ENCODE assay signal across 13 mouse cellular contexts in genomic region chr6:85224442-85224891, GRCm38 (mm10). TPM values are rescaled to one million over a fixed set of nuclear protein-coding genes. Genes with fewer than 3 reads are reported as not detected.
DNase-seq lines count a peak whose midpoint lies in the region; ATAC-seq and TF ChIP-seq lines count a peak whose summit lies in the region.
"Had no signal": no experiment of that assay in that cellular context is flagged by ENCODE, and none has a peak within 500 bp of the region (broad histone marks: within the 10 kb centered on the region; RNA-seq: fewer than 3 reads in every experiment).

No protein-coding gene starts in this region.

- TF ChIP-seq POLR2A in cerebellum, adult 2 months (IDR thresholded peaks at IDR 0.05; ENCODE audit: borderline replicate concordance, insufficient read depth, low read length) = no peak

- H3K9me3 ChIP-seq in intestine, embryonic 15.5 days = no peaks in the 10 kb centered on the region

- H3K4me2 ChIP-seq in intestine, embryonic 15.5 days (replicated peaks) = no peak overlapping the region

- no peak overlapping the region for H3K9ac ChIP-seq in intestine, embryonic 15.5 days

- no peak for ATAC-seq in intestine, embryonic 15.5 days
- ATAC-seq: midbrain, embryonic 16.5 days had no signal

- H3K27me3 ChIP-seq in cerebellum, adult 2 months (ENCODE audit: control insufficient read depth, insufficient read depth, low read length) = no peaks in the 10 kb centered on the region
- no peaks in the 10 kb centered on the region for H3K27me3 ChIP-seq in intestine, embryonic 15.5 days (replicated peaks)

- no peak overlapping the region for H3K27ac ChIP-seq in cerebellum, adult 2 months (ENCODE audit: insufficient read depth, low read length)
- H3K27ac ChIP-seq in intestine, embryonic 15.5 days = no peak overlapping the region
- H3K27ac ChIP-seq: kidney, postnatal 0 days had no signal

- peak; percentile 83 for DNase-seq in adrenal gland, postnatal 10 days
- no peak for DNase-seq in adrenal gland, postnatal 4 days (ENCODE audit: low spot score in 2 of 2)
- peak; percentile 47 for DNase-seq in 3T3-L1 (ENCODE audit: low read depth, low spot score)
- DNase-seq in cerebellum, adult 2 months = peak; percentile 53 to 77
- peak; percentile 88 for DNase-seq in gonadal fat pad, adult 2 months (ENCODE audit: low read depth)
- DNase-seq in spleen, postnatal 36 days (ENCODE audit: low spot score in 2 of 2) = no peak
- DNase-seq in left cerebral cortex, adult 8-10 months (ENCODE audit: low spot score in 2 of 2) = no peak
- DNase-seq: heart, adult 18-20 months had no signal

- no peak overlapping the region for H3K4me3 ChIP-seq in cerebellum, adult 2 months (replicated peaks; ENCODE audit: insufficient read depth, low read depth, low read length)
- no peak overlapping the region for H3K4me3 ChIP-seq in intestine, embryonic 15.5 days (replicated peaks)

- H3K36me3 ChIP-seq in intestine, embryonic 15.5 days = no peaks in the 10 kb centered on the region

- 26% methylated on average over 15 of the region's 15 CpGs for WGBS in cerebellum, adult 2 months
- WGBS in intestine, embryonic 15.5 days = 65% methylated on average over 15 of the region's 15 CpGs

- H3K4me1 ChIP-seq in cerebellum, adult 2 months (ENCODE audit: control insufficient read depth, insufficient read depth, low read length) = peaks cover 25% of the 10 kb centered on the region
- H3K4me1 ChIP-seq in intestine, embryonic 15.5 days (replicated peaks) = peaks cover 2% of the 10 kb centered on the region; the same call in 1 of the 2 replicates

- TF ChIP-seq CTCF in cerebellum, adult 2 months (IDR thresholded peaks at IDR 0.05; ENCODE audit: borderline replicate concordance, insufficient read depth, low read depth, low read length) = no peak

RNA-seq across cellular contexts. Expression of gene Emx1, which starts 37.2 kb away (rescaled TPM):
- total RNA-seq in adrenal gland, postnatal 10 days (2021) = not detected
- total RNA-seq in adrenal gland, postnatal 4 days (2021) = 1 to 10 TPM in 1 of 2 experiments, under 1 TPM in 1; 0.31 to 4.5 TPM
- polyA plus RNA-seq in cerebellum, adult 2 months (2012; rRNA removed) = 0.11 and 0.19 TPM in 2 replicates
- polyA plus RNA-seq in gonadal fat pad, adult 2 months (2012; rRNA removed) = 0.16 and 0.38 TPM in 2 replicates
- polyA plus RNA-seq in intestine, embryonic 15.5 days (2015; fragmentation: Nextera tagmentation; extraction: Ambion mirVana) = not detected in 2 replicates
- total RNA-seq in left cerebral cortex, adult 8-10 months (2022) = 10 to 100 TPM; 32.0 to 34.9 (median 33.8) TPM
- total RNA-seq: heart, adult 18-20 months; neutrophil, adult 5-6 weeks had no signal
- polyA plus RNA-seq: lung, embryonic 16.5 days had no signal

Comparison
In these comparisons a context has a peak if more than half of its experiments do, and no peak if none do; other contexts are left out.
1. DNase-seq: peak in adrenal gland, postnatal 10 days (single experiment), 3T3-L1 (single experiment), cerebellum, adult 2 months (2 of 2) and gonadal fat pad, adult 2 months (single experiment); none in adrenal gland, postnatal 4 days (0 of 2), spleen, postnatal 36 days (0 of 2) and left cerebral cortex, adult 8-10 months (0 of 2).
2. RNA of gene Emx1, which starts 37.2 kb away (total RNA-seq): 32.0 to 34.9 TPM in left cerebral cortex, adult 8-10 months; 0.31 to 4.5 TPM in adrenal gland, postnatal 4 days and not detected in adrenal gland, postnatal 10 days; every median in the first group is over 4 times any median in the second.